ENCODE assay signal across 24 mouse cellular contexts in genomic region chr12:29691566-29691965, GRCm38 (mm10).
DNase-seq lines count a peak whose midpoint lies in the region; ATAC-seq and TF ChIP-seq lines count a peak whose summit lies in the region.
"Had no signal": no experiment of that assay in that cellular context is flagged by ENCODE, and none has a peak within 500 bp of the region (broad histone marks: within the 10 kb centered on the region; RNA-seq: fewer than 3 reads in every experiment).

No protein-coding gene starts in this region.

- no peak for ATAC-seq in heart, embryonic 12.5 days (ENCODE audit: insufficient number of reproducible peaks, low FRiP score)
- no peak for ATAC-seq in midbrain, embryonic 13.5 days
- no peak for ATAC-seq in midbrain, postnatal 0 days (ENCODE audit: low FRiP score)
- ATAC-seq in hindbrain, postnatal 0 days = no peak
- no peak for ATAC-seq in erythroid progenitor cell, adult 5-6 weeks (replicated peaks; ENCODE audit: low FRiP score, poor library complexity, severe bottlenecking)
- ATAC-seq: forebrain, embryonic 16.5 days; intestine, postnatal 0 days had no signal

- H3K36me3 ChIP-seq in heart, embryonic 10.5 days = no peaks in the 10 kb centered on the region
- H3K36me3 ChIP-seq in heart, embryonic 12.5 days = no peaks in the 10 kb centered on the region
- H3K36me3 ChIP-seq in midbrain, embryonic 13.5 days = no peaks in the 10 kb centered on the region
- no peaks in the 10 kb centered on the region for H3K36me3 ChIP-seq in midbrain, postnatal 0 days (ENCODE audit: insufficient read depth, low read length)
- no peaks in the 10 kb centered on the region for H3K36me3 ChIP-seq in hindbrain, postnatal 0 days (ENCODE audit: insufficient read depth, low read length)
- H3K36me3 ChIP-seq: embryonic facial prominence, embryonic 13.5 days; heart, embryonic 15.5 days; limb, embryonic 12.5 days; liver, embryonic 15.5 days had no signal

- no peaks in the 10 kb centered on the region for H3K27me3 ChIP-seq in heart, embryonic 10.5 days (ENCODE audit: insufficient read depth, poor library complexity, severe bottlenecking)
- H3K27me3 ChIP-seq in heart, embryonic 12.5 days (replicated peaks) = no peaks in the 10 kb centered on the region
- H3K27me3 ChIP-seq in midbrain, embryonic 13.5 days = peaks cover 12% of the 10 kb centered on the region; the same call in 1 of the 2 replicates
- no peaks in the 10 kb centered on the region for H3K27me3 ChIP-seq in midbrain, postnatal 0 days (ENCODE audit: insufficient read depth, low read length)
- no peaks in the 10 kb centered on the region for H3K27me3 ChIP-seq in hindbrain, postnatal 0 days (ENCODE audit: insufficient read depth, low read length)
- H3K27me3 ChIP-seq: embryonic facial prominence, embryonic 13.5 days; heart, embryonic 15.5 days; limb, embryonic 12.5 days; liver, embryonic 15.5 days had no signal

- no peak for TF ChIP-seq CTCF in midbrain, postnatal 0 days (IDR thresholded peaks at IDR 0.05)
- TF ChIP-seq CTCF in cortical plate, adult 2 months (IDR thresholded peaks at IDR 0.05; ENCODE audit: extremely low read depth, insufficient read depth, low read length) = no peak
- no peak for TF ChIP-seq CTCF in hindbrain, postnatal 0 days (IDR thresholded peaks at IDR 0.05; ENCODE audit: low read depth)

- peak; percentile 17 for DNase-seq in heart, embryonic 10.5 days (ENCODE audit: low spot score)
- DNase-seq in midbrain, postnatal 0 days (ENCODE audit: low spot score) = no peak
- no peak for DNase-seq in hindbrain, postnatal 0 days (ENCODE audit: low spot score)
- DNase-seq in embryo, embryonic 11 days = no peak
- DNase-seq: B cell, adult 2 months; cerebellum, adult 11 months; cerebellum, adult 9-10 months; cerebellum, postnatal 36 days; kidney, adult 9 months; kidney, postnatal 10 days; lung, embryonic 14.5 days; lung, postnatal 14 days; retina, postnatal 1 day; right cerebral cortex, postnatal 14 days had no signal

- 86% methylated on average over 5 of the region's 5 CpGs for WGBS in heart, embryonic 10.5 days
- 80% methylated on average over 5 of the region's 5 CpGs for WGBS in heart, embryonic 12.5 days
- 81% methylated on average over 5 of the region's 5 CpGs for WGBS in midbrain, embryonic 13.5 days
- 80% methylated on average over 5 of the region's 5 CpGs for WGBS in midbrain, postnatal 0 days
- 67% methylated on average over 5 of the region's 5 CpGs for WGBS in hindbrain, postnatal 0 days

- no peaks in the 10 kb centered on the region for H3K9me3 ChIP-seq in heart, embryonic 10.5 days
- H3K9me3 ChIP-seq in heart, embryonic 12.5 days (replicated peaks) = no peaks in the 10 kb centered on the region
- H3K9me3 ChIP-seq in midbrain, embryonic 13.5 days = no peaks in the 10 kb centered on the region
- H3K9me3 ChIP-seq in midbrain, postnatal 0 days (ENCODE audit: low read length) = no peaks in the 10 kb centered on the region
- no peaks in the 10 kb centered on the region for H3K9me3 ChIP-seq in hindbrain, postnatal 0 days (ENCODE audit: low read length)
- H3K9me3 ChIP-seq: embryonic facial prominence, embryonic 13.5 days; heart, embryonic 15.5 days; limb, embryonic 12.5 days; liver, embryonic 15.5 days had no signal

- no peak overlapping the region for H3K4me3 ChIP-seq in heart, embryonic 10.5 days
- no peak overlapping the region for H3K4me3 ChIP-seq in heart, embryonic 12.5 days
- H3K4me3 ChIP-seq in midbrain, embryonic 13.5 days (replicated peaks) = no peak overlapping the region
- no peak overlapping the region for H3K4me3 ChIP-seq in midbrain, postnatal 0 days (ENCODE audit: low read depth, low read length)
- H3K4me3 ChIP-seq in cortical plate, adult 2 months (ENCODE audit: insufficient read depth, low read length) = no peak overlapping the region
- no peak overlapping the region for H3K4me3 ChIP-seq in hindbrain, postnatal 0 days (ENCODE audit: low read length)
- H3K4me3 ChIP-seq: embryonic facial prominence, embryonic 13.5 days; heart, embryonic 15.5 days; limb, embryonic 12.5 days; liver, embryonic 15.5 days had no signal

- no peak overlapping the region for H3K27ac ChIP-seq in heart, embryonic 10.5 days
- no peak overlapping the region for H3K27ac ChIP-seq in heart, embryonic 12.5 days (ENCODE audit: poor library complexity, severe bottlenecking)
- H3K27ac ChIP-seq in midbrain, embryonic 13.5 days = peak overlapping the region; percentile 52; the same call in 1 of the 2 replicates
- no peak overlapping the region for H3K27ac ChIP-seq in midbrain, postnatal 0 days (ENCODE audit: low read depth, low read length)
- peak overlapping the region; percentile 30; the same call in 1 of the 2 replicates for H3K27ac ChIP-seq in cortical plate, adult 2 months (ENCODE audit: insufficient read depth, low read length)
- H3K27ac ChIP-seq in hindbrain, postnatal 0 days = peak overlapping the region; percentile 36; the same call in 1 of the 2 replicates
- H3K27ac ChIP-seq: embryonic facial prominence, embryonic 13.5 days; heart, embryonic 15.5 days; limb, embryonic 12.5 days; liver, embryonic 15.5 days had no signal

- TF ChIP-seq POLR2A in cortical plate, adult 2 months (IDR thresholded peaks at IDR 0.05; ENCODE audit: extremely low read depth, insufficient read depth, low read length) = no peak

- peaks cover 22% of the 10 kb centered on the region for H3K4me1 ChIP-seq in heart, embryonic 10.5 days
- H3K4me1 ChIP-seq in heart, embryonic 12.5 days (replicated peaks) = peaks cover 19% of the 10 kb centered on the region
- H3K4me1 ChIP-seq in midbrain, embryonic 13.5 days (replicated peaks) = peaks cover 45% of the 10 kb centered on the region
- H3K4me1 ChIP-seq in midbrain, postnatal 0 days (ENCODE audit: insufficient read depth, low read length) = peaks cover 14% of the 10 kb centered on the region; the same call in 1 of the 2 replicates
- peaks cover 17% of the 10 kb centered on the region for H3K4me1 ChIP-seq in cortical plate, adult 2 months (ENCODE audit: control insufficient read depth, insufficient read depth, low read length)
- H3K4me1 ChIP-seq in hindbrain, postnatal 0 days (ENCODE audit: insufficient read depth, low read length) = peaks cover 14% of the 10 kb centered on the region
- H3K4me1 ChIP-seq: liver, embryonic 15.5 days had no signal

- H3K4me2 ChIP-seq in heart, embryonic 12.5 days = no peak overlapping the region
- no peak overlapping the region for H3K4me2 ChIP-seq in midbrain, embryonic 13.5 days (replicated peaks)
- no peak overlapping the region for H3K4me2 ChIP-seq in midbrain, postnatal 0 days (ENCODE audit: low read depth, low read length, poor library complexity, severe bottlenecking)
- no peak overlapping the region for H3K4me2 ChIP-seq in hindbrain, postnatal 0 days (ENCODE audit: low read depth, low read length)
- H3K4me2 ChIP-seq: embryonic facial prominence, embryonic 13.5 days; heart, embryonic 15.5 days; limb, embryonic 12.5 days; liver, embryonic 15.5 days; lung, embryonic 14.5 days had no signal

- no peak overlapping the region for H3K9ac ChIP-seq in heart, embryonic 12.5 days
- no peak overlapping the region for H3K9ac ChIP-seq in midbrain, embryonic 13.5 days (replicated peaks)
- H3K9ac ChIP-seq in midbrain, postnatal 0 days (replicated peaks; ENCODE audit: low read length, poor library complexity, severe bottlenecking) = no peak overlapping the region
- no peak overlapping the region for H3K9ac ChIP-seq in hindbrain, postnatal 0 days (replicated peaks; ENCODE audit: low read length)
- H3K9ac ChIP-seq: embryonic facial prominence, embryonic 13.5 days; heart, embryonic 15.5 days; limb, embryonic 12.5 days; liver, embryonic 15.5 days; lung, embryonic 14.5 days had no signal

Comparison
In these comparisons a context has a peak if more than half of its experiments do, and no peak if none do; other contexts are left out.
1. H3K27ac ChIP-seq: peak in midbrain, embryonic 13.5 days (single experiment), cortical plate, adult 2 months (single experiment) and hindbrain, postnatal 0 days (single experiment); none in heart, embryonic 10.5 days (single experiment), heart, embryonic 12.5 days (single experiment) and midbrain, postnatal 0 days (single experiment).